In the genomic region with DNA sequence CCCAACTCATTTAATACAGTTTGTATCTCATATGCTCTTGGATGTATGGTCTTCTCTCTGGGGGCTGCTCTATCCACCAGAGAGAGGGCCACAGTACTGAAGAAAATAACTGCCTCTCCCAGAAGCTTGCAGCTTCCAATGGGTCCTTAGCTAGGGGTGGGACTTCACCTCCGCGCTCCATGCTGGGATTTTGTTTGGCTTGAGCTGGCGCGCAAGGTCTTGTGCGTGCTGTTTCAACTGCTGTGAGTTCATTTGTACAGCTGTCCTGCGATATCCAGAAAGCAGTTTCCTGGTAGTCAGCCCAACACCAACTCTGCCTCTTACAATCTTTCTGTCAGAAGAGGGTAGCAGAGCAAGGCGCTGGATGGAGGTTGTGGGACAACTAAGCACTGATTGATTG, we compare ENCODE assay signal across 23 mouse cellular contexts. TPM values are rescaled to one million over a fixed set of nuclear protein-coding genes. Genes with fewer than 3 reads are reported as not detected.
DNase-seq lines count a peak whose midpoint lies in the region; ATAC-seq and TF ChIP-seq lines count a peak whose summit lies in the region.
"Had no signal": no experiment of that assay in that cellular context is flagged by ENCODE, and none has a peak within 500 bp of the region (broad histone marks: within the 10 kb centered on the region; RNA-seq: fewer than 3 reads in every experiment).

No protein-coding gene starts in this region.

- no peaks in the 10 kb centered on the region for H3K9me3 ChIP-seq in heart, embryonic 11.5 days (replicated peaks; ENCODE audit: control insufficient read depth, low read length)
- H3K9me3 ChIP-seq in kidney, postnatal 0 days (replicated peaks; ENCODE audit: low read length): no peaks in the 10 kb centered on the region
- H3K9me3 ChIP-seq in embryonic facial prominence, embryonic 14.5 days (ENCODE audit: control insufficient read depth, low read length): no peaks in the 10 kb centered on the region
- H3K9me3 ChIP-seq: forebrain, embryonic 15.5 days; limb, embryonic 12.5 days; liver, embryonic 15.5 days had no signal

- H3K9ac ChIP-seq in heart, embryonic 11.5 days (ENCODE audit: low read depth, low read length): no peak overlapping the region
- H3K9ac ChIP-seq in kidney, postnatal 0 days (ENCODE audit: low read depth, low read length): no peak overlapping the region
- no peak overlapping the region for H3K9ac ChIP-seq in embryonic facial prominence, embryonic 14.5 days (ENCODE audit: low read depth, low read length)
- H3K9ac ChIP-seq: forebrain, embryonic 15.5 days; limb, embryonic 12.5 days; liver, embryonic 15.5 days had no signal

- DNase-seq in heart, adult 9 months (ENCODE audit: low spot score in 2 of 2): no peak
- DNase-seq in kidney, postnatal 0 days (ENCODE audit: low spot score): no peak
- no peak for DNase-seq in kidney, adult 8-10 months
- DNase-seq in ZHBTc4 (ENCODE audit: low read depth, low spot score): peak; percentile 36
- DNase-seq in embryonic facial prominence, embryonic 14.5 days (ENCODE audit: low spot score): peak; percentile 21
- DNase-seq in cerebellum, postnatal 4 days (ENCODE audit: low spot score in 2 of 2): no peak
- DNase-seq in layer of hippocampus, postnatal 10 days (ENCODE audit: low spot score in 2 of 2): no peak
- DNase-seq: adrenal gland, postnatal 10 days; B cell, adult 2 months; cerebellum, adult 18-20 months; heart, postnatal 14 days; kidney, postnatal 10 days; thymus, postnatal 25 days had no signal

- H3K36me3 ChIP-seq in heart, embryonic 11.5 days (ENCODE audit: control insufficient read depth, insufficient read depth, low read length): no peaks in the 10 kb centered on the region
- H3K36me3 ChIP-seq in kidney, postnatal 0 days (ENCODE audit: insufficient read depth, low read length): no peaks in the 10 kb centered on the region
- H3K36me3 ChIP-seq in embryonic facial prominence, embryonic 14.5 days (ENCODE audit: control insufficient read depth, insufficient read depth, low read length): no peaks in the 10 kb centered on the region
- H3K36me3 ChIP-seq: forebrain, embryonic 15.5 days; limb, embryonic 12.5 days; liver, embryonic 15.5 days had no signal

- TF ChIP-seq CTCF in kidney, postnatal 0 days (IDR thresholded peaks at IDR 0.05; ENCODE audit: low read depth): no peak

- H3K4me2 ChIP-seq in heart, embryonic 11.5 days: peak overlapping the region; percentile 19
- H3K4me2 ChIP-seq in kidney, postnatal 0 days (ENCODE audit: low read length): no peak overlapping the region
- H3K4me2 ChIP-seq in embryonic facial prominence, embryonic 14.5 days (ENCODE audit: low read depth, low read length): no peak overlapping the region
- H3K4me2 ChIP-seq: forebrain, embryonic 15.5 days; limb, embryonic 12.5 days; liver, embryonic 15.5 days had no signal

- WGBS in heart, embryonic 11.5 days (ENCODE audit: insufficient replicate concordance): 36% methylated on average over 7 of the region's 7 CpGs
- WGBS in kidney, postnatal 0 days: 72% methylated on average over 7 of the region's 7 CpGs
- 48% methylated on average over 7 of the region's 7 CpGs for WGBS in embryonic facial prominence, embryonic 14.5 days

- H3K27ac ChIP-seq in heart, embryonic 11.5 days (ENCODE audit: low read depth, low read length): no peak overlapping the region
- H3K27ac ChIP-seq in kidney, postnatal 0 days: 0 out of 2 replicates have a peak overlapping the region, but pooled peaks have one; percentile 31
- no peak overlapping the region for H3K27ac ChIP-seq in embryonic facial prominence, embryonic 14.5 days (replicated peaks; ENCODE audit: low read depth, low read length)
- H3K27ac ChIP-seq: forebrain, embryonic 15.5 days; left cerebral cortex, adult 2 months; limb, embryonic 12.5 days; liver, embryonic 15.5 days had no signal

- no peak for ATAC-seq in heart, embryonic 11.5 days (replicated peaks; ENCODE audit: insufficient number of reproducible peaks, low FRiP score, low TSS enrichment)
- ATAC-seq in kidney, postnatal 0 days (replicated peaks; ENCODE audit: low FRiP score, low read depth): no peak
- ATAC-seq in embryonic facial prominence, embryonic 14.5 days (ENCODE audit: low read depth): no peak
- ATAC-seq: forebrain, embryonic 15.5 days had no signal

- no peak overlapping the region for H3K4me3 ChIP-seq in heart, embryonic 11.5 days (ENCODE audit: low read depth, low read length)
- no peak overlapping the region for H3K4me3 ChIP-seq in kidney, postnatal 0 days (replicated peaks; ENCODE audit: low read depth, low read length)
- no peak overlapping the region for H3K4me3 ChIP-seq in embryonic facial prominence, embryonic 14.5 days (ENCODE audit: low read depth, low read length)
- H3K4me3 ChIP-seq: forebrain, embryonic 15.5 days; left cerebral cortex, adult 2 months; limb, embryonic 12.5 days; liver, embryonic 15.5 days had no signal

- no peaks in the 10 kb centered on the region for H3K4me1 ChIP-seq in heart, embryonic 11.5 days (ENCODE audit: control insufficient read depth, insufficient read depth, low read length)
- 0 out of 2 replicates have a peak, but pooled peaks cover 3% of the 10 kb centered on the region for H3K4me1 ChIP-seq in kidney, postnatal 0 days (replicated peaks; ENCODE audit: insufficient read depth, low read length)
- 0 out of 2 replicates have a peak, but pooled peaks cover 5% of the 10 kb centered on the region for H3K4me1 ChIP-seq in embryonic facial prominence, embryonic 14.5 days (ENCODE audit: control insufficient read depth, insufficient read depth, low read length)
- H3K4me1 ChIP-seq: liver, embryonic 15.5 days had no signal

- H3K27me3 ChIP-seq in heart, embryonic 11.5 days (ENCODE audit: control insufficient read depth, insufficient read depth, low read length): no peaks in the 10 kb centered on the region
- H3K27me3 ChIP-seq in kidney, postnatal 0 days (ENCODE audit: insufficient read depth, low read length): no peaks in the 10 kb centered on the region
- no peaks in the 10 kb centered on the region for H3K27me3 ChIP-seq in embryonic facial prominence, embryonic 14.5 days (replicated peaks; ENCODE audit: control insufficient read depth, insufficient read depth, low read length)
- H3K27me3 ChIP-seq: forebrain, embryonic 15.5 days; limb, embryonic 12.5 days; liver, embryonic 15.5 days had no signal

RNA-seq across cellular contexts. Expression of a gene that starts 18.5 kb away (rescaled TPM):
- not detected in 2 replicates for polyA plus RNA-seq in heart, embryonic 11.5 days (2014; fragmentation: Nextera tagmentation; extraction: Ambion mirVana)
- polyA plus RNA-seq in kidney, postnatal 0 days (2015; fragmentation: Nextera tagmentation; extraction: Ambion mirVana): not detected in 2 replicates
- polyA plus RNA-seq in embryonic facial prominence, embryonic 14.5 days (2014; fragmentation: Nextera tagmentation; extraction: Ambion mirVana): not detected in 2 replicates
- not detected for total RNA-seq in layer of hippocampus, postnatal 10 days (2021)
- total RNA-seq: adrenal gland, postnatal 10 days; common myeloid progenitor, adult 5-6 weeks; heart, postnatal 14 days; layer of hippocampus, adult 8-10 months; left cerebral cortex, adult 2 months had no signal
- polyA plus RNA-seq: forebrain, embryonic 15.5 days; intestine, embryonic 14.5 days; limb, embryonic 12.5 days; liver, embryonic 15.5 days; neural tube, embryonic 11.5 days; stomach, embryonic 14.5 days had no signal

Comparison
In these comparisons a context has a peak if more than half of its experiments do, and no peak if none do; other contexts are left out.
1. DNase-seq: peak in ZHBTc4 (single experiment) and embryonic facial prominence, embryonic 14.5 days (single experiment); none in heart, adult 9 months (0 of 2), kidney, postnatal 0 days (single experiment), kidney, adult 8-10 months (0 of 2), cerebellum, postnatal 4 days (0 of 2) and layer of hippocampus, postnatal 10 days (0 of 2).